Mouse (Mus musculus) limb, embryonic 14.5 days (tissue): ENCODE results near the gene Pcare. TPM values are rescaled to one million over a fixed set of nuclear protein-coding genes. Genes with fewer than 3 reads are reported as not detected.

Experiments
- ATAC-seq: fragments of 200-750 bp; cut with Nextera tagmentation; 2 replicates; pipeline ENCODE4 v1.8.0; 2017; ENCODE audit warnings: low read depth, moderate number of reproducible peaks, moderate TSS enrichment; ENCODE audit not compliant: low FRiP score
- DNase-seq: peaks from one replicate; pipeline ENCODE4 v3.0.0-alpha.2; 2015; ENCODE audit warnings: low spot score
- H3K27ac ChIP-seq: fragments of 300-500 bp; sonication (generic); replicated peaks from 2 replicates; pipeline ENCODE4 v1.5.1; 2014; ENCODE audit warnings: low read depth, mild to moderate bottlenecking, low read length, moderate library complexity, mixed read lengths
- H3K27me3 ChIP-seq: fragments of 300-500 bp; sonication (generic); 2 replicates; pipeline ENCODE4 v1.6.1; 2014; ENCODE audit warnings: low read length, mixed read lengths; ENCODE audit not compliant: control insufficient read depth, insufficient read depth
- H3K36me3 ChIP-seq: fragments of 300-500 bp; sonication (generic); 2 replicates; pipeline ENCODE4 v1.6.1; 2014; ENCODE audit warnings: mild to moderate bottlenecking, low read length, moderate library complexity, mixed read lengths; ENCODE audit not compliant: control insufficient read depth, insufficient read depth
- H3K4me1 ChIP-seq: fragments of 300-500 bp; sonication (generic); 2 replicates; pipeline ENCODE4 v1.6.1; 2014; ENCODE audit warnings: antibody characterized with exemption, low read length, mixed read lengths; ENCODE audit not compliant: control insufficient read depth, insufficient read depth
- H3K4me2 ChIP-seq: fragments of 300-500 bp; sonication (generic); replicated peaks from 2 replicates; pipeline ENCODE4 v1.6.1; 2014; ENCODE audit warnings: low read depth, mild to moderate bottlenecking, low read length, moderate library complexity; ENCODE audit not compliant: severe bottlenecking
- H3K4me3 ChIP-seq: fragments of 300-500 bp; sonication (generic); replicated peaks from 2 replicates; pipeline ENCODE4 v1.5.1; 2014; ENCODE audit warnings: low read length
- H3K9ac ChIP-seq: fragments of 300-500 bp; sonication (generic); 2 replicates; pipeline ENCODE4 v1.6.1; 2014; ENCODE audit warnings: mild to moderate bottlenecking, low read depth, low read length, moderate library complexity; ENCODE audit not compliant: severe bottlenecking
- H3K9me3 ChIP-seq: fragments of 300-500 bp; sonication (generic); 2 replicates; pipeline ENCODE4 v1.6.1; 2016; ENCODE audit warnings: low read length; ENCODE audit not compliant: control insufficient read depth
- POLR2A ChIP-seq: fragments of 200-500 bp; IDR thresholded peaks from 2 replicates; pipeline ENCODE4 v1.8.0; 2012; ENCODE audit warnings: inconsistent platforms, mild to moderate bottlenecking, moderate library complexity, borderline replicate concordance; ENCODE audit not compliant: insufficient read depth, insufficient read length; ENCODE audit errors: extremely low read depth
- whole genome bisulfite sequencing: fragments of 180-500 bp; shearing (Covaris S2); extraction: QIAGEN DNeasy Blood & Tissue Kit; methylation state at CpG from one replicate; pipeline ENCODE4 v1.1.7; 2014; 5-methylcytosine and 5-hydroxymethylcytosine counted together
- polyA plus RNA-seq, 2 experiments: library from polyadenylated mRNA; depleted of rRNA in 1 of 2; stranded (reverse) in 1 of 2; unstranded in 1 of 2; fragments of >200 nt; fragmentation: Nextera tagmentation in 1 of 2; extraction: Ambion mirVana in 1 of 2; gene quantifications; 2 replicates each; pipeline versions ENCODE4 v1.2.1 to v1.2.3; 2012 to 2014

The Pcare gene
- polyA plus RNA-seq, 2 experiments = 0.01 TPM; not detected in 1

GRCm38 (mm10) chr17:71712279-71712678 lies 40.4 kb downstream of the Pcare start:
- H3K9ac ChIP-seq = no peak overlapping the region
- H3K9me3 ChIP-seq = no peaks in the 10 kb centered on the region
- H3K4me3 ChIP-seq = no peak overlapping the region
- no peaks in the 10 kb centered on the region for H3K27me3 ChIP-seq
- 71% methylated on average over 6 of the region's 6 CpGs for WGBS
- H3K4me2 ChIP-seq = no peak overlapping the region
- no peak for ATAC-seq
- no peaks in the 10 kb centered on the region for H3K36me3 ChIP-seq
- no peak for DNase-seq
- H3K27ac ChIP-seq = no peak overlapping the region
- H3K4me1 ChIP-seq = no peaks in the 10 kb centered on the region
- TF ChIP-seq POLR2A = no peak

- no peak overlapping the region for H3K9ac ChIP-seq
- H3K27ac ChIP-seq = no peak overlapping the region
- ATAC-seq (no peak), DNase-seq (no peak)
- H3K27me3 ChIP-seq = no peaks in the 10 kb centered on the region
- no peaks in the 10 kb centered on the region for H3K9me3 ChIP-seq
- H3K4me3 ChIP-seq = no peak overlapping the region
- no peak for TF ChIP-seq POLR2A
- H3K36me3 ChIP-seq = no peaks in the 10 kb centered on the region
- no peaks in the 10 kb centered on the region for H3K4me1 ChIP-seq
- no peak overlapping the region for H3K4me2 ChIP-seq
- WGBS = 76% methylated on average over 4 of the region's 4 CpGs
These were observed 45.0 kb downstream of the Pcare start for GRCm38 (mm10) chr17:71707715-71708114.

GRCm38 (mm10) chr17:71705550-71706480 lies 46.9 kb downstream of the Pcare start:
- Histone ChIP-seq H3K9ac (no peak overlapping the region), H3K27me3 (no peaks in the 10 kb centered on the region), H3K4me2 (no peak overlapping the region), H3K36me3 (no peaks in the 10 kb centered on the region), H3K27ac (no peak overlapping the region), H3K4me1 (no peaks in the 10 kb centered on the region), H3K9me3 (no peaks in the 10 kb centered on the region), H3K4me3 (no peak overlapping the region)
- ATAC-seq = no peak
- no peak for DNase-seq
- 75% methylated on average over 14 of the region's 14 CpGs for WGBS
- no peak for TF ChIP-seq POLR2A

- Histone ChIP-seq H3K27ac (no peak overlapping the region), H3K9me3 (no peaks in the 10 kb centered on the region), H3K36me3 (no peaks in the 10 kb centered on the region), H3K9ac (no peak overlapping the region), H3K4me1 (no peaks in the 10 kb centered on the region), H3K27me3 (no peaks in the 10 kb centered on the region), H3K4me2 (no peak overlapping the region), H3K4me3 (no peak overlapping the region)
- ATAC-seq (no peak), DNase-seq (no peak)
- no peak for TF ChIP-seq POLR2A
- WGBS = 71% methylated on average over 1 of the region's 1 CpGs
These were observed 47.6 kb downstream of the Pcare start for GRCm38 (mm10) chr17:71705113-71705512.

GRCm38 (mm10) chr17:71698619-71698956 lies 54.1 kb downstream of the Pcare start:
- Histone ChIP-seq H3K9me3 (no peaks in the 10 kb centered on the region), H3K9ac (no peak overlapping the region), H3K36me3 (no peaks in the 10 kb centered on the region), H3K27ac (no peak overlapping the region), H3K27me3 (no peaks in the 10 kb centered on the region), H3K4me1 (no peaks in the 10 kb centered on the region), H3K4me2 (no peak overlapping the region), H3K4me3 (no peak overlapping the region)
- WGBS = 85% methylated on average over 11 of the region's 11 CpGs
- DNase-seq (no peak), ATAC-seq (no peak)
- TF ChIP-seq POLR2A = no peak
